Mouse (Mus musculus) urinary bladder, adult 2 months (tissue): Measurements from ENCODE around the gene Ralgds. TPM values are rescaled to one million over a fixed set of nuclear protein-coding genes. Genes with fewer than 3 reads are reported as not detected.
A peak's percentile ranks its signal among the peaks of the same experiment; 100 is the strongest.
"Not testable (repeated sequence)": the region's sequence is repeated elsewhere in the genome, so short reads cannot be mapped to it uniquely, and the experiment has no call there.

ENCODE experiments used
- DNase-seq: peaks from one replicate; pipeline ENCODE4 v3.0.0; 2022; ENCODE audit warnings: low spot score
- polyA plus RNA-seq: library from polyadenylated mRNA; depleted of rRNA; stranded (reverse); fragments of >200 nt; gene quantifications from 2 replicates; pipeline ENCODE4 v1.2.3, GENCODE M21; 2012

Gene Ralgds
- polyA plus RNA-seq, 1 experiment = 50.7 TPM

DNA sequence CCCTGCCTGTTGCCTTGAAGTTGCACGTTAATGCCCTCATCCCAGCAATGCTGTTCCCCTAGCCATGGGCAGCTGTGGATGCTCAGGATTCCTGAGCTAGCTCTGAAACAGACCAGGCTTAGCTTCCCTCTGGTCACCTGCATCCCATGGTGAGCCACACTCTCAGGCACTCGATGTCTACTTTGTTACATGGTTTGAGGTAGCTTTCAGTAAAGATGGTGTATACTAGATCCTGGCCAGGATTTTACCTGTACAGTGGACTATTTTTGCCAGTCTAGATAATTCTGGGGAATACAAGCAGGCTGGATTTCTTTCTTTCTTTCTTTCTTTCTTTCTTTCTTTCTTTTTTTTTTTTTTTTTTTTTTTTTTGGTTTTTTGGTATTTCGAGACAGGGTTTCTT, 7.1 kb upstream of the Ralgds start, which contains the start of gene Gm10134:
Gene Gm10134 (plus strand): TSS at position 301 of the 400 bp plus-strand sequence.
- no peak for DNase-seq

DNA sequence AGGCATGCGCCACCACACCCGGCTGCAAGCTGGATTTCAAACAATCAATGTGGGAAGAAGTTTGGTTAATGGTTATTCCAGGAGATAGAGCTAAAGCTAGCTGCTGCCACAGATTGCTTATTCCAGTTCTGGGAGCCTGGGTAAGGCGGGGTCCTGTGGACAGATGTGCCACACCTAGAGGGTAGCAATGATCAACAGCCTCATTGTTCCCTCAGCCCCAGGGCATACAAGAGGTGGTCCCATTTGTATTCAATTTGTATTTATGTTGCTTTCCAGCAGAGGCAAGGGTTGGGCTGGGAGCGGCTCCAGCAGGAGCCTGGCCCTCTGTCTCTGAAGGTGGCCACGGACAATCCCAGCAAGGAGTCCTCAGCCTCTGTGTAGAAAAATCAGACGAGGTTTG, 6.6 kb upstream of the Ralgds start:
- DNase-seq = no peak

DNA sequence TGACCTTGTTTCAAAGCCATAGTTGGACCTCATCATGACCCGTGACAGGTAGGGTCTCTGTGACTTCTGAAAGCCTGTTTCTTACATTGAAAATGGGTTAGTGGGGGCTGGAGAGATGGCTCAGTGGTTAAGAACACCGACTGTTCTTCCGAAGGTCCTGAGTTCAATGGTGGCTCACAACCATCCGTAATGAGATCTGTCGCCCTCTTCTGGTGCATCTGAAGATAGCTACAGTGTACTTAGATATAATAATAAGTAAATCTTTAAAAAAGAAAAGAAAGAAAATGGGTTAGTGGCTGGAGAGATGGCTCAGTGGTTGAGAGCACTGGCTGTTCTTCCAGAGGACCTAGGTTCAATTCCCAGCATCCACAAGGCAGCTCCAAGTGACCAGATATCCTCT, 1.3 kb upstream of the Ralgds start:
- DNase-seq = not testable (repeated sequence)

DNA sequence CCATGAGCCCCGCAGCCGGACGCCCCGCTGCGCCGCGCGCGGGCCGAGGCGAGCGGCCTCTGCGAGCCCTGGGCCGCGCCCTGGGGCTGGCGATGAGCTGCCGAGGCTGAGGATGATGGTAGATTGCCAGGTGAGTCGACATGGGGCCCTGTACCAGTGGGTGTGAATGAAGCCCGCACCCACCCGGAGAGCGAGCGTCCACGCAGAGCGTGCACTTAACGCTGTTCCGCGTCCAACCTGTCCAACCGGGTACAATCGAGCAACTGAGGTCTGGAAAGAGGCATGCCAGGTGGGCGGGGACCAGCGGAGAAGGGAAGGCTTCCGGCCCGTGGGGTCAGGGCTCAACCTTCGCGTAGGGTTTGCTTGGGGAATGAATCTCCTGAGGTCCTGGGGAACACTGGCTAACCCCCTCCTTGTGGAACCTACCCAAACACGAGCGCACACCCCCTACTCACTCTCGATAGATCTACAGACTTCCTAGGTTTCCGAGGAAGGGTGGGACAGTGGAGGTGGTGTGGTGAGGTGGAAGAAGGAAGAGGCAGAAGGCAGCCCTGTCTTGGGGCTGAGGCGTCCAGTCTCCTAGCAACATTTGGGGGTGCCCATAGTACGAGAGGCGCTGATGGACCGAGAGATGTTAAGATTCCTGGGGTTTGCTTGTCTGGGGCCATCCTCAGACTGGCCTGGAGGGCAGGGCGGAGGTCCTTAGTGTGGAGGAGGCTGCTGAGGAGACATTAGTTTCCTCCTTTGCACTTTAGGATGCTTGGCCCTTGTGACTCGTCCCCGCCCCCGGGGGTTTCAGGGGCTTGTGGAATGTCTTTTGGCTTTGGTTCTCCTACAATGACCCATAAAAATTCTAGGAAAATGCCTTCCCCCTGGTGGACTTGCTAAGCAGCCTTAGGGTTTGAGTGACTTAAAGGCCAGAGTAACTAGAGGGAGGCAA, 776 bp downstream of the Ralgds start:
- peak; percentile 50 for DNase-seq

DNA sequence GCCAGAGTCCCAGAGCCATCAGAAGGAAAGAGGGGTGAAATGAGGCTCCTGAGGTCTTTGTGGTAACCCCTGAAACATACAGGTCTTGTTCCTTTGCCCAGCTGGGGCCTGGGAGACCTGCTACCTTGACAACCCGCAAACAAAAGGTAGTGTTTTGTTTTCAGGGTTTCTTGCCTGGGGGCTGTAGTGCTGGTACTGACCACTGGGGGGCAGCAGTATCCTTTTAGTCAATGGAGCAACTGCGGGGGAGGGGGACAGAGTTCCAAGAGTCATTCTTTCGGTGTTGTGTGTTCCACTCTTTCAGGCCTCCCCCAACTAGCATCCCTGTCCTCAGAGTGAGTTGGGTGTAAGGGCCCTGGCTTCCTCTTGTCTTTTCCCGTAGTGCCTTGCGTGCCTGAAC, 1.6 kb downstream of the Ralgds start:
- DNase-seq = no peak

DNA sequence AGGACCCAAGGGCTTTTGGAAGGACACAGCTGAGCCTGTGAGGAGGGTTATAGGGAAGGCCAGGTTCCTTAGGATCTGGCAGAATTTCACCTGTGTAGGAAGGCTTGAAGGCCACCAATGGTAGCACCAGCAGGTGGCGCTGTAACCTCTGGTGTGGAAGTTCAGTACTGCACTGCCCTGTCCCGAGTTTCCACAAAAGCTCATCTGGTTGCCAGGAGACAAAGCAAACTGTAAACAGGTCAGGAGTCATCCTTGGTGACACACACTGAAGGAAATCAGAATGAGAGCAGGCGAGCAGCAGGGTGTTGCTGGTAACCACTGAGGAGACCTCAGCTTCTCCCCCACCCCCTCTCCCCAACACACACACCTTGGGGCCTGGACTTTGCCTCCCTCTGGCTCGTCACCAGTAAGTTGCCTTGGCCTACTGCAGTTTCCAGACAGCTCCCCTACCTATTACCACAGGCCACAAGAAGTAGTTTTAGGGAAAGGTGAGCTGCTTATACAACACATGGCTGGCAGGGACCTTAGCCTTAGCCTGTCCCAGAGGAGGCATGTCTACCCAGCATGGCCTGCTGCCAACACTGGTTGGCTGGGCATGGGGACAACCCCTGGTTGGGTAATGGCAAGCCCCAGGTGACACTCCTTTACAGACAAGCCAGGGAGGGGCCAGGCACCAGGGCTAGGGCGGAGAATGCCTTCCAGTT, 4.4 kb downstream of the Ralgds start:
- DNase-seq = peak; percentile 80

DNA sequence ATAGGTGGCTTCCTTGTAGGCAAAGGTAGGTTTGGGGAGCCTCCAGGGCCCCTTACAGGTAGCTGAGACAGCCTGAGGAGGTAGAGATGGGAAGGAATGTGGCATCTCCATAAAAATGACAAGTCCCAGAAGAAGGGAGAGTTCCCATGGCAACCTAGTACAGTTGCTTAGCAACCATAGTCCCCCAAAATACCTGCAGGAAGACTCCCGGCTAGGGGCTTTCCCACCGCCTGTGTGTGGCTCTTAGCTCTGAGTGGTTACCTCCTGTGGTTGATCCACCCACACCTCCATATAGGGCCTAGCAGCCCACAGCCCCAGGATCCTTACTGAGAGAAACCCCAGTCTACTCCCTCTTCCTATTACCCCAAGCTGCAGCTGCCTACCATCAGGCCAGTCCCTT, 5.3 kb downstream of the Ralgds start:
- no peak for DNase-seq

DNA sequence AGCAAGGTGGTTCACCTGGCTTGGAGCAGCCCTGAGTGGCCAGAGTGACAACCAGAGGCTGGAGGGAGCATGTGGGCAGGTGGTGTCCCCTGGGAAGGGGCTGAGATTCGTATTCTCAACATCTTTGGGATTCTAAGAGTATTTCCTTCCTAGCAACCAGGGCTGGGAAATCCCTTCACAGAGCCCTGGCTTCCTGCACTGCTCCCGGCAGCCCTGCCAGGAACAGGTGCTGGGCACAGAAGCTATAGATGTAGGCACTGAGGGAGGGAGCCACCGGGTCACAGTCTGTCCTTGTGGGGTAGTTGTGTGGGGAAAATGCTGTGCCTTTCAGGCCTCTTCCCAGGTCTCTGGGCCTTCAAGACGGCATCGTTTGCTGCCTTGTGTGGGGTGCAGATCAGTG, 7.7 kb downstream of the Ralgds start:
- no peak for DNase-seq

DNA sequence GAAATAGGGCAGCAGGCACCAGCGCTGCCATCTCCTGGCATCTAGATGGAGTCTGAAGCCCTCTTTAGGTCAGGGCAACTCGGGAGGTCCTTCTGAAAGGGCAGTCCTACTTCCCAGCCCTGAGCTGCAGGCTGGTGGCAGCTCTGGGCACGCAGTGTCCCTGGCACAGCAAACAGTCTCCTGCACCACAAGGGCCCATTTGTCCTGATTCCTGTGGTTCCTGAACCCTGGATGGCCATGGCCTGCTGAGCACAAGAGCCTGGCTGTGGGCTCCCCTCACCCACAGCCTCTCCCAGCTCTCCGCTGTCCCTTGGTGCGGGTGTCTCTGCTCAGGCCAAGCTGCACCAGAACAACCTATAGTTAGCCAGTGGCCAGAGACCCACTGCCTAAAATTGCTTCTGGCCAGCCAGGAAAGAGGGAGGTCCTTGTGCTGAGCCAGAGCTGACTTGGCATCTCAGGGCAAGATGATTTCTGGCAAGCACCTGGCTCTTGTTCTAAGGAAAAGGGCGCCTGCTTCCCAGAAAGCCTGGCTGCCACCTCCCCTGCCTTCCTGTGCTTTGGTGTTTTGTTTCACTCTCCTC, 8.7 kb downstream of the Ralgds start:
- DNase-seq = no peak

DNA sequence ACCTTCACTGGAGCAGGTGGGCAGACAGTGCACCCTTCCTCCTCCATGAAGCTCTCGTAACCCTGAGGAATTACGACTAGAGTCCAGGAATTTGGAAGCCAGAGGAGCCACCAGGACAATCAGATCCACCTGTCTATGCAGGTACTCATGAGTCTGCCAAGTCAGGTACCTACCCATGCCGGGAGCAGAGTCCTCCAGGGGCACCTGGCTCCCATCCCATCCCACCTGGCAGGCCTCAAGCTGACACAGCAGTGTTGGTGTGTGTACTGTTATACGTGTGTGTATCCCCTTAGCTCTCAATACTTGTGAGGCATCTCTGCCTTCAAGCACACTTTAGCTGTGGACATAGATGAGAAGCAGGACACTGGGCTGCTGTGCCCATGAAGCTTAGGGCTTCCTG, 9.2 kb downstream of the Ralgds start:
- no peak for DNase-seq

DNA sequence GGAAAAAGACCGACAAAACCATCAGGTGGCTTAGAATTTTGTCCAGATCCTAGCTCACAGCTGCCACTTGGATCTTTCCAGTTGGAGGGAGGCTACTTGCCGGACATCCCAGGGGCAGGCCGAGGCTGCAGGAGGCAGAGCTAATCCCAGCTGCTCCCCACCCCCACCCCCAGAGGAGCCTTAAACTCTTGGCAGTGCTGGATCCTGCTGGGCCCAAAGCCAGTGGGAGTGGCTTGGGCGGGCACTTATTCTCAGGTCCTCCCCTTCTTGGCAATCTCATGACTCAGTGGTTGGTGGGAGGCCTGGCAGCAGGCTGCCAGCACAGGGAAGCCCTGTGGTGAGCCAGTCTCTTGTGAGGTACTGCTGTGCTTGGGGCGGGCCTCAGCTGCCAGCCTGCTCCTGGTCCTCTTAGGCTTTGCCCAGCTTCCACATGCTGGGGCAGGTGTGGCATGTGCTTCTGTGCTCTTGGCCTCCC, 10.8 kb downstream of the Ralgds start:
- DNase-seq = peak; percentile 76

DNA sequence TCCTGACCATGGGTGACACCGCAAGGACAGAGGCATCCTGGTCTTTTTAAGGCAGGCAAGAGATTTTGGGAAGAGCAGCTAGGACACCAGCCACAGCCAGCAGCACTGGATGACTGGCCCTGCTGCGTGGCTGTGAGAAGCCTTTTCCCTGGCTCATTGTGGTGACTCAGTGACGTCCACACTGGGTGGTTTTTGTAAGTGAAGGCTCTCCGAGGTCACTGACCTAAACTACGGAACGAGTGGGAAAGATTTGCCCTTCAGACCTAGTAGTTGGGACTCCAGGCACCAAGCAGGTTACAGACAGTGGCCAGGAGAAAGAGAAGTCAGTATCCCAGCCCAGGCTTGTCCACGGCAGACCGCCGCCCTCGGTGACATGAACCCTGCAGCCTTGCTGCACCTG, 11.5 kb downstream of the Ralgds start:
- DNase-seq = no peak

DNA sequence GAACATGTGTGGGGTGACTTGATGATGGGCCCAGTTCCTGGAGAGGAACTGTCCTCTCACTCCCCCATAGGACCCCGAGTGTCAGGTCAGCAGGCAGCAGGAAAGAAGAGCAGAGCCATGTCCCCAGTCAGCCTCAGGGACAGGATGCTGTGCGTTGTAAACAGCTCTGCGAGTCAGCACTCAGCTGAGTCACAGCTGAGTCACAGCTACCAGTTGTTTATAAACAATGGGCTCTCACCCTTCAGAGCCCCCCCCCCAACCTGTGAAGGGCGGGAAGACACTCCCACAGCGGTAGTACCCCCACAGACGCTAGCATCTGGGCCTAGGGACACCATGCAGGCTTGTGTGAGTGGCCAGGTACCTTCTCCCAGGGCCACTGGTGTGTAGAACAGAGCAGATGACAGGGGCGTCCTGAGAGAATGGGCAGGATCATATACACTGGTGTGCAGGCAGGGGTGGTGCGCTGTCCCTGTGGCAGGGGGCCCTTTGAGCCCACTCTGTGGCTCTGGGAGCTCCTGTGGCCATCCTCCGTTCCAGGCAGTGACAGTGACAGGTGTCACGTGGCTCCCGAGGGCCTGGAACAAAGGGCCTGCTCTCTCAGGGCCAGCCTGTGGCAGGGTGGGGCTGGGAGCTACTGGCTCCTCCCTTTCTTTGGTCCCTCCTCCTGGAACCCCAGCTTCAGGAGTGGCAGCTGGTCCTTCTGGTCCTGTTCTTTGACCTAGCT, 12.5 kb downstream of the Ralgds start:
- DNase-seq = no peak

DNA sequence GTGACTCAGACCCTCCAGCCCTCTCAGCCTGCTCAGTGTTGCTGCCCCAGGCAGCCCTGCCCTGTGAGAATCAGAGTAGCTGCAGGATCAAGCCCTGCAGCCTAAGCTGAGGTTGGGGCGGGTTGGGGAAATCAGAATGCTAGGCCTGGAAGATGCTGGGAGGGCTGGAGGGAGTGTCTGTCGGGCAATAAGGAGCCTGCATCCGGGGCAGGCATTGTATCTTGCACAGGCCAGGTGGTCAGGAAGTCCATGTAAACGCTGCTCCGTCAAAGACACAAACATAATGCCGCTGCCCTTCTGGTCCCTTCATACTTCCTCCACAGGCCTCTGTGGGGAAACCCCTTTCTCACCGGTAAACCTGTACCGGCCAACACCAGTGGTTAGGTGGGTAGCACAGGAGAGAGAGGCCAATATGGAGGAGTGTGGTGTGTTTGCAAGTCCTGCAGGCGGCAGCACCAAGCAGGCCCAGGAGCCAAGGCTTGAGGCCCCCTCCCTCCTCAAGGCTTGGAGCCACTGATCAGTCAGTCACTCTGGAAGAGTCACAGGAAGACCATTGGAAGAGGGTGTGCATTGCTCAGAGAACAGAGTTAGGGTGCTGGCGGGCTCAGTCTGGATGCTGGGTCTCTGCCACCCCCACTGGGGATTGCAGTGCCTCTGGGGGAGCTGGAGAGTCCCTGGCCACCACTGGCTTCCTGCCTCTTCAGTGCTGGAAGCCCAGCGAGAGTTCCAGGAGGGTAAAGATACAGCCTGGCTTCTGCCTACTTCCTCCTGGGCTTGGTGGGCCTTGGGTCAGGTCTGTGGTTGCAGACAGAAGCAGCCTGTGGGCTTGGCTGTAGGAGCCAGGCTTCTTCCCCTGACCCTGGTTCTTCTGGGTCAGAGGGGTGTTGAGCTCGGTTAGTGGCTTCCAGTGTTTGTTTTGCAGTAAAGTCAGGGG, 13.3 kb downstream of the Ralgds start:
- DNase-seq = peak; percentile 64

DNA sequence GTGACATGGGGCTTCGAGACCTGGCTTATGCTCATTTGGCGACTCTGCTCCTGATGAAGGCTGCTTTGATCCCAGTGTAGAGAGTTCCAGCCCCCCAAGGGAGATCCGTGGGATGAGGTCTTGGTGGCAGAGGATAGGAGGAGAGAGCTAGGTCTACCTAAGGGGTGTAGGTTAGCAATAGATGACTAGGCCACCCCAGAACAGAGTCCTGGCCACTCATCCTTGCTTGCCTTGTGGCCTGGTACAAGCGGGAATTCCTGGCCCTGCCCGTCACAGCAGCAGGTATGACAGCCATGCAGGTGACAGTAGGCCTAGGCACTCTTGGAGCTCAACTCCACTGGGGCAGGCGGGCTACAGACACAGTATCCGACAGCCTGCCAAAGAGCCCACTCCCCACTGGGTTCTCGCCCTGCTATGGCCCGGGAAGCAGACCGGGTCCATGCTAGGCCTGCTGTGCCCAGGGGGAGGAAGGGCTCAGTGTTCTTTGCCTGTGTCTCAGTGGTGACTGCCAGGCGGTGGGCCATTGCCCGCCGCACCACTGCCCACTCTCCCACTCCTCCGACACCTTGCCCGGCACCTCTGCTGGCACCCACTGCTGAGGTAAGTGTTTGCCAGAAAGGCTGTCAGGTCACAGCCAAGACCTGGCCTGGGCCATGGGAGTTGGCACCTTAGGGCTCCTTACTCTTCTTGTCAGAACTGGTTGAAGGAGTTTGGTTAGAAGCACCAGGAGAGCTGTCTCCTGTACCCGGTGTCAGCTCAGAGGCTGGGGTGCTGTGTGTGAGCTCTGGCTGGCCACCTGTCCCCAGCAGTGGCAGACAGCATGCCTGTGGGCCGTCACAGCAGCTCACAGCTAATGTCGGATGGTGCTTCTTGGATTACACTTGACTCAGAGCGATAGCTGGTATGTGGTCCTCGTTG, 14.8 kb downstream of the Ralgds start:
- no peak for DNase-seq

DNA sequence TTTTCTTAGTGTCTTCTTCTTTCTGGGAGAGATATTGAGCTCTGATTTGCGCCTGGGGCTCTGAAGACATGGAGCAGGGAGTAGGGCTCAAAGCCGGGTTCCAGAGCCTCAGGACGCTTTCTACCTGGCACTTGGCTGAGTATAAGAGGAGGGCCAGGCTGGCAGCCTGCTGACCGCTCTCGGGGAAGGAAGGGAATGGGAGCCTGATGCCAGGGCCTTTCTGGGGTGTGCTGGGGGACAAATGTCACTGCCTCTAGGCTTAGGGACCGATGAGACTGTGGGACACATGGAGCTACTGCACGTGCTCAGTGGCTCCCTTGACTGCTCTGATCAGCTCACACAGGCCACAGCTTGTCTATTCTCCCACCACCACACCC, 15.4 kb downstream of the Ralgds start:
- no peak for DNase-seq

DNA sequence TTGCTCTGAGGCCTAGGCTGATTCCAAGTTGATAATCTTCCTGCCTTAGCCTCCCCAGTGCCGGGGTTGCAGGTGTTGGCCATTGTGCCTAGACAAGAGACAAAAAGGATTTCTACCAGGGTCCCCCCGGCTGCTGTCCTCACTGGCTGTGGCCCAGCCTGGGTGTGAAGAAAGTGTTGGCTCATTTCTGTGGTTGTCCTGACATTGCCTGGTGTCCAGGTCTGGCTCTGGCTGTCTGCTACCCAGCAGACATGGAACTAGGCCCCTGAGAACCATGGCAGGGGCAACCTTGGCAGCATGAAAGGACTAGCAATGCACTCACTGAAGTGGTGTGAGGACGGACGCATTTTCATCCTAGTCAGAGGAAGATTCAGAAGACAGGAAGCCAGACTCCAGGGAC, 16.9 kb downstream of the Ralgds start:
- DNase-seq = no peak

DNA sequence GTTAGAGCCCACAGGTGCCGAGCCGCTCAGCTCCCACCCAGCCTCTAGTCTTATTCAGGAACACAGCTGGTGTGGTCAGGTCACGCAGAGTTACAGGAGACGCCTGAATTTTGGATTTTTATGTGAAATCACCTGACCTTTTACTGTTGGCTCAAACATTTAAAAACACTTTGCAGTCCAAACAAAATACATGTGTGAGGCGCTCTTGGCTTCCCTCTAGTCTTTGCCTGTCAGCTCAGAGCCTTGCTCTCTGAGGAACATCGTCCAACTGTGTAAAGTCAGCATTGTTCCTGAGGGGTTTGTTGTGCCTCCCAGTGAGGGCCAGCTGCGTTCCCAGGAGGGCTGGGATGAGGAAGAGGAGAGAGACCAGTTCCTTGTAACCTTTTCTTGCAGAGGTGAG, 17.4 kb downstream of the Ralgds start:
- DNase-seq = no peak

DNA sequence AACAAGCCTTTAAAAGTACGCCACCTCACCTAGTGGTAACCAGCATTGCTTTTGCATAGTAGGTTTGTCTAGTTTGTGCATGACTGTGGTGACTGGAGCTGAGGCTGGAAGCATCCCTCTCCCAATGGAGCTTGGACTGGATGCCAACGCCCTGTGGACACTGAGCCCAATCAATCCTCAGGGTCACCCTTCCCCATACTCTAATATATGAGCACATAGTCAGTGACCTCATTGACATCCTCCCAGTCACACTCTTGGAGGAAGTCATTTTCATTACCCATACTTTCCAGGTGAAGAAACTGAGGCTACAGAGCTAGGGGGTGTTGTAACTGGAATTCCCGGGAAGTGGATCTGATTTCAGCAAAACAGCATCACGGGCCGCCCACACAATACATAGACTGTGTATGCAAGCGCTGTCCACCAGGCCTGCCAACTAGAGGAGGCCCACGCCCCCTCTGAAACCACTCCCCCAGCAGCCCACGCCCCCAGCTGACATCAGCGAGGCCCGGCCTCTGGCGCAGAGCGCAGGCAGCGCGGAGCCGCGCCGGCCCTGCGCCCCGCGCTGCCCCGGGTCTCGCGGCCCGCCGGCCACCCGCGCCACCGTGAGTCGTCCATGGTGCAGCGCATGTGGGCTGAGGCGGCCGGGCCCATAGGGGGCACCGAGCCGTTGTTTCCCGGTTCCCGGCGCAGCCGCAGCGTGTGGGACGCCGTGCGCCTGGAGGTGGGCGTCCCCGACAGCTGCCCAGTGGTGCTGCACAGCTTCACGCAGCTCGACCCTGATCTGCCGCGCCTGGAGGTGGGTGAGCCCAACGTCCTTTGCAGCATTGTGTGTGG, 20.2 kb downstream of the Ralgds start:
- DNase-seq = peak; percentile 68
